Mouse (Mus musculus) stomach, embryonic 16.5 days (tissue): ENCODE measurements around the gene Spryd7. TPM values are rescaled to one million over a fixed set of nuclear protein-coding genes. Genes with fewer than 3 reads are reported as not detected.
A peak's percentile ranks its signal among the peaks of the same experiment; 100 is the strongest.
"Not testable (repeated sequence)": the region's sequence is repeated elsewhere in the genome, so short reads cannot be mapped to it uniquely, and the experiment has no call there.

ENCODE experiments used
- ATAC-seq: fragments of 200-750 bp; cut with Nextera tagmentation; 2 replicates; pipeline ENCODE4 v1.8.0; 2017; ENCODE audit warnings: moderate number of reproducible peaks, moderate TSS enrichment; ENCODE audit not compliant: insufficient read depth, low FRiP score
- H3K27ac ChIP-seq: fragments of 300-500 bp; sonication (generic); 2 replicates; pipeline ENCODE4 v1.5.1; 2014; ENCODE audit warnings: low read length
- H3K27me3 ChIP-seq: fragments of 300-500 bp; sonication (generic); 2 replicates; pipeline ENCODE4 v1.6.1; 2014; ENCODE audit warnings: low read length, control low read depth, mixed read lengths; ENCODE audit not compliant: control insufficient read depth, insufficient read depth
- H3K36me3 ChIP-seq: fragments of 300-500 bp; sonication (generic); 2 replicates; pipeline ENCODE4 v1.6.1; 2014; ENCODE audit warnings: low read length; ENCODE audit not compliant: control insufficient read depth, insufficient read depth
- H3K4me1 ChIP-seq: fragments of 300-500 bp; sonication (generic); 2 replicates; pipeline ENCODE4 v1.6.1; 2014; ENCODE audit warnings: low read length, control low read depth, mixed read lengths; ENCODE audit not compliant: control insufficient read depth, insufficient read depth
- H3K4me2 ChIP-seq: fragments of 300-500 bp; sonication (generic); 2 replicates; pipeline ENCODE4 v1.6.1; 2014; ENCODE audit warnings: low read depth, low read length, mixed read lengths
- H3K4me3 ChIP-seq: fragments of 300-500 bp; sonication (generic); replicated peaks from 2 replicates; pipeline ENCODE4 v1.5.1; 2014; ENCODE audit warnings: mild to moderate bottlenecking, low read length
- H3K9ac ChIP-seq: fragments of 300-500 bp; sonication (generic); 2 replicates; pipeline ENCODE4 v1.6.1; 2014; ENCODE audit warnings: low read length
- H3K9me3 ChIP-seq: fragments of 300-500 bp; sonication (generic); replicated peaks from 2 replicates; pipeline ENCODE4 v1.6.1; 2016; ENCODE audit warnings: low read length, control low read depth; ENCODE audit not compliant: control insufficient read depth
- WGBS: fragments of 180-500 bp; shearing (Covaris S2); extraction: QIAGEN DNeasy Blood & Tissue Kit; methylation state at CpG from one replicate; pipeline ENCODE4 v1.1.7; 2014; 5-methylcytosine and 5-hydroxymethylcytosine counted together
- polyA plus RNA-seq: library from polyadenylated mRNA; unstranded; fragments of >200 nt; fragmentation: Nextera tagmentation; extraction: Ambion mirVana; gene quantifications from 2 replicates; pipeline ENCODE4 v1.2.1, GENCODE M21; 2015

Gene Spryd7
- polyA plus RNA-seq, 1 experiment from 2014 or later: 22.6 TPM

DNA sequence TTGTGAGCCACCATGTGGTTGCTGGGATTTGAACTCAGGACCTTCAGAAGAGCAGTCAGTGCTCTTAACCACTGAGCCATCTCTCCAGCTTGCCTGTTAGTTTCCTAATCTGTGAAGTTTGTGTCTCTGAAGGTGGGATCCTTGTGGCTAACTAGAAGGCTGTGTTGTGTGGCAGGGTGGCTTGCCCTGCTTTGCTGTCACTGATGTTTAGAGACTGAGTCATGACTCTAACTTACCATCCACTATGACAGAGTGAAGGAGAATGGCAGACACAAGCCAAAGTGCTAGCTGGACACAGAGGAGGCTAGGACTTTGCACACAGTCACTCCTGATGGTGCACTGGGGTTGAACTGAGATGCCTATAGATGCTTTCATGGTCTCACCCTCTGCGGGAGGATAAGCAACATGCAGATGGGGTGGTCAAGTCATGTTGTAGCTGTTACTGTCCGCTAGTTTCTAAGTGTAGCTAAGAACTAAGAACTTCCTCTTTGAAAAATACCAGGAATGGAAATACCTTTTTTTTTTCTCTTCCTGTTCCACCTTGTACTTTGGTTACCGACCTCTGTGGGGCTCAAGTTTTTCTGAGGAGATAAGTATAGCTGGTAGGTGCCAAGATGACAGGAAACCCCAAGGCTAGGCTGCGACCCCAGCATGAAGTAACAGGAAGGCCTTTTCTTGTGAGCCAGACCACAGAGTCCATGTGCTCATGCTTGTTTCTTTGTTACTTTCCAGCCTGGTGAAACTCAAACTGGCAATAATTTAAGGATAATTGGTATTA is 32.8 kb upstream of the Spryd7 start:
- H3K27me3 ChIP-seq: no peaks in the 10 kb centered on the region
- no peaks in the 10 kb centered on the region for H3K4me1 ChIP-seq
- no peak overlapping the region for H3K9ac ChIP-seq
- H3K36me3 ChIP-seq: no peaks in the 10 kb centered on the region
- H3K27ac ChIP-seq: no peak overlapping the region
- WGBS: 77% methylated on average over 4 of the region's 4 CpGs
- ATAC-seq: no peak
- H3K4me2 ChIP-seq: no peak overlapping the region
- H3K4me3 ChIP-seq: no peak overlapping the region
- no peaks in the 10 kb centered on the region for H3K9me3 ChIP-seq

DNA sequence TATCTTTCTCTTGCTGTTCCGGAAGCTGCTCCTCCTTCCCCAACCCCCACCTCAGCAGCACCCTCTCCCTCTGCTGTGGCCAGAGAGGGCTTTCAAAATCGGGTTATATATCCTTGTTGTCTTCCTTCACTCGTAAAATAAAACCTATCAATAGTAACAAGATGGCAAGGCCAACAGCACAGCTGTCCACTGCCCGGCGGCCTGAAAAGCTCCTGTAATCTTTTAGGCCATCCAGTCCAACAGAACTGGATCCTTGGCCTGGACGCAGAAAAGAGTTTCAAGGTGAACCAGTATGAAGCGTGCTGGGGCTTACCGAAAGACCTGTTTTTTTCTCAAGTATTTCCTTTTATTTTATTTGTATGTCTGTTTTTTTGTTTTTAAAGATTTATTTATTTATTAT is 19.3 kb upstream of the Spryd7 start:
- Histone ChIP-seq H3K9ac (no peak overlapping the region), H3K4me3 (no peak overlapping the region), H3K36me3 (no peaks in the 10 kb centered on the region), H3K27me3 (no peaks in the 10 kb centered on the region), H3K27ac (no peak overlapping the region), H3K9me3 (no peaks in the 10 kb centered on the region), H3K4me1 (no peaks in the 10 kb centered on the region), H3K4me2 (no peak overlapping the region)
- no peak for ATAC-seq
- WGBS: 85% methylated on average over 8 of the region's 8 CpGs

DNA sequence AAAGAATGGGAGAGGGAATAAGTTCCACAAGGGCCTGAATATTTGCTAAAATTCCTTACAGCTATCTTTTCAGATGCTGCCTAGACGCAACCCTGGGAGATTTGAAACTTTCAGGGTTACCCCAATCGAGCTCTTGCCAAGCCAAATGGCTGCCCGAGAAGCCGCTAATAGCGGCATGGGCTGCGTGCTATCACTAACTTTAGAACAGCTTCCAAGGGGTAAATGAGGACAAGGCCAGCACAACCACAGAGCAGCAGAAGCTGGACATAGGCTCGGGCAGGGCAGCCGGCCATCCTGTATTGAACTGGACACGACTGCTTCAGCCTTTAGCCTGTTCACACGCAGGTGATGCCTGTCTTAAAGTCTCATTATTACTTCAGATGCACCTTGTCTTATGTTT is 18.4 kb upstream of the Spryd7 start:
- H3K4me2 ChIP-seq: no peak overlapping the region
- no peaks in the 10 kb centered on the region for H3K36me3 ChIP-seq
- no peak overlapping the region for H3K4me3 ChIP-seq
- no peaks in the 10 kb centered on the region for H3K27me3 ChIP-seq
- no peak overlapping the region for H3K9ac ChIP-seq
- H3K27ac ChIP-seq: no peak overlapping the region
- WGBS: 92% methylated on average over 10 of the region's 10 CpGs
- no peak for ATAC-seq
- no peaks in the 10 kb centered on the region for H3K9me3 ChIP-seq
- H3K4me1 ChIP-seq: no peaks in the 10 kb centered on the region

DNA sequence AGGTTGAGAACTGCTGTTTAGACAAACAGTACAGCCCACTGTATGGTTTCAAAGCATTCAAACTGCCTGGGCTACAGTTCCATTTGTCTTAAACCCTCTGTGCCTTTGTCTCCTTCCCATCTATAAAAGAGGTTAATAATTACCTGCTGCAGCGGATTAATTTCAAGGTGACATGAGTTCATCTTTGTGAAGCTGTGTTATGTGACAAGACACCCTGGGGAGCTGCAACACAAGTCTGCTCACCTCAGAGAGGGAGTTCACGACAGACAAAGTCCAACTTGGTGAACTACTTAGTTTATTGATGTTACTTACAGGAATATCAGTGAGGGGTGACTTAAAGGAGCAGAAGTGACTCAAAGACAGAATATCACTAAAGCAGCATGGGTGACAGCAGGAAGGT is 15.4 kb upstream of the Spryd7 start:
- no peak for ATAC-seq
- WGBS: 57% methylated on average over 2 of the region's 2 CpGs
- no peak overlapping the region for H3K4me2 ChIP-seq

DNA sequence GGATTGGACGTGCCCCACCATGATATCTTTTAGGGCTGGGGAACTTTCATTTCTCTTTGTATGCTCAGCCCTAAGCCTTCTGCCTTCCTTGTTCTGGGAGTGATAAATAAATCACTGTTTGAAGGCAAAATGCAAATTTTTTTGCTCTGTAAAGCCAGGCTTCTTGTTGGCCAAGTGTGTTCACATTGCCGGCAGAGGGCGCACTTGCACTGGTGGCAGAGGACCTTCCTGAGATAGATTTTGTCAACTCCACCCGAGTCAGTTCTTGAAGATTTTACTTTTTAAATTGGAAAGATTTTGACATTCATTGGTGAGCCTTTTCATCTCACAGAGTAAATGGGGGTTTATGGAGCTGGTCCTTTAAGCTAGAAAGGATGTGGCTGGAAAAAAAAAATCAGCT is 14.7 kb upstream of the Spryd7 start:
- Histone ChIP-seq H3K9ac (no peak overlapping the region), H3K4me3 (no peak overlapping the region), H3K27me3 (no peaks in the 10 kb centered on the region), H3K27ac (no peak overlapping the region), H3K36me3 (no peaks in the 10 kb centered on the region), H3K4me1 (no peaks in the 10 kb centered on the region), H3K4me2 (no peak overlapping the region), H3K9me3 (no peaks in the 10 kb centered on the region)
- no peak for ATAC-seq
- 11% methylated on average over 4 of the region's 4 CpGs for WGBS

More for the DNA sequence above, 15.4 kb upstream of the Spryd7 start:
- H3K36me3 ChIP-seq: no peaks in the 10 kb centered on the region
- H3K9ac ChIP-seq: no peak overlapping the region
- no peaks in the 10 kb centered on the region for H3K27me3 ChIP-seq
- no peaks in the 10 kb centered on the region for H3K9me3 ChIP-seq
- no peaks in the 10 kb centered on the region for H3K4me1 ChIP-seq
- H3K27ac ChIP-seq: no peak overlapping the region
- no peak overlapping the region for H3K4me3 ChIP-seq

DNA sequence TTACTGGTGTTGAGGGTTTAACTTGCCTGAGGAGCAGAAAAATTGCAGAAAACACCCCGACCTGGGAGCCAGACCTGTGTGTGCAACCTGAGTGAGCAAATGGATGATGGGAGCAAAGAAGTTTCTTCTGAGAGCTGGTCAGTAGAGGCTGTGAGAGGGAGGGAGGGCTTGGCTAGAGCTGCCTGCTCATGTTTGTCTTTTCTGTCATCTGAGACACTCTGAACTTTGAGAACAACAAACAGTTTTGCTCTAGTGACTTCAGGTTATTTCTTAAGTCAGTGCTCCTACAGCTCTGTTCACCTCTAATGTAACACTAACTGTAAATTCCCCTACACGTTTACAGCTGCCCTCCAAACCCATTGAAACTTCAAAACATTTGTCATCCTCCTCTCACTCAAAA is 12.7 kb upstream of the Spryd7 start:
- H3K27ac ChIP-seq: no peak overlapping the region
- no peak overlapping the region for H3K4me3 ChIP-seq
- H3K27me3 ChIP-seq: no peaks in the 10 kb centered on the region
- no peak overlapping the region for H3K4me2 ChIP-seq
- 45% methylated on average over 2 of the region's 2 CpGs for WGBS
- no peaks in the 10 kb centered on the region for H3K9me3 ChIP-seq
- H3K4me1 ChIP-seq: no peaks in the 10 kb centered on the region
- H3K36me3 ChIP-seq: no peaks in the 10 kb centered on the region
- no peak for ATAC-seq
- H3K9ac ChIP-seq: no peak overlapping the region

DNA sequence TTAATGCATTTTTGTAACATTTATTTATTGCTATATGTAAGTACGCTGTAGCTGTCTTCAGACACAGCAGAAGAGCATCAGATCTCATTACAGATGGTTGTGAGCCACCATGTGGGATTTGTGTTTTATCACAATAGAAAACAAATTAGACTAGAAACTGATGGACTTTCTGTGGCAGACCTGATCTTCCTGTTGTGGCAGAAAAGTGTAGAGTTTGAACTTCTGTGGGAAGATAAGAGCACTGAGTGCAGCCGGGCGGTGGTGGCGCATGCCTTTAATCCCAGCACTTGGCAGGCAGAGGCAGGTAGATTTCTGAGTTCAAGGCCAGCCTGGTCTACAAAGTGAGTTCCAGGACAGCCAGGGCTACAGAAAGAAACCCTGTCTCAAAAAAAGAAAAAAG is 9.5 kb upstream of the Spryd7 start:
- not testable (repeated sequence) for H3K27me3 ChIP-seq, H3K9ac ChIP-seq, H3K4me3 ChIP-seq, H3K4me2 ChIP-seq, H3K4me1 ChIP-seq, H3K9me3 ChIP-seq, H3K36me3 ChIP-seq, ATAC-seq, H3K27ac ChIP-seq
- WGBS: 88% methylated on average over 4 of the region's 4 CpGs

DNA sequence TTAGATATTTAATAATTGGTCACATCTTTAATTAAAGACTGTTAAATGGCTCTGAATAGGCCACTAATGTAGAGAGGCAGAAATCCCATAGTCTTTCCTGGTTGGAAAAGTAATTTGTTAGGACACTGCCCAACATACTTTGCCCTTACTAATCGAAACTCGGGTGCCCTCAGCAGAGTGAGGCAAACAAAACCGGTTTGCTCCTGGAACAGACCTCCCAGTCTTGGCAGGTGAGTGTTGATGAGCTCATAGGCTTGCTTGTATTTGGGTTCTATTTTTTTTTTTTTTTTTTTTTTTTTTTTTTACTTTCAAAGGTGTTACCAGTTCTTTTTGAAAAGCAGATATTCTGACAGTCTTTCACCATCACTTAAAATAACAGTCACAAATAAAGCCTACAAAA is 3.2 kb upstream of the Spryd7 start:
- 56% methylated on average over 3 of the region's 3 CpGs for WGBS
- H3K4me2 ChIP-seq: no peak overlapping the region
- no peaks in the 10 kb centered on the region for H3K36me3 ChIP-seq
- no peak for ATAC-seq
- H3K27me3 ChIP-seq: no peaks in the 10 kb centered on the region
- no peaks in the 10 kb centered on the region for H3K9me3 ChIP-seq
- H3K4me3 ChIP-seq: no peak overlapping the region
- H3K27ac ChIP-seq: no peak overlapping the region
- H3K4me1 ChIP-seq: 0 out of 2 replicates have a peak, but pooled peaks cover 3% of the 10 kb centered on the region
- H3K9ac ChIP-seq: no peak overlapping the region

DNA sequence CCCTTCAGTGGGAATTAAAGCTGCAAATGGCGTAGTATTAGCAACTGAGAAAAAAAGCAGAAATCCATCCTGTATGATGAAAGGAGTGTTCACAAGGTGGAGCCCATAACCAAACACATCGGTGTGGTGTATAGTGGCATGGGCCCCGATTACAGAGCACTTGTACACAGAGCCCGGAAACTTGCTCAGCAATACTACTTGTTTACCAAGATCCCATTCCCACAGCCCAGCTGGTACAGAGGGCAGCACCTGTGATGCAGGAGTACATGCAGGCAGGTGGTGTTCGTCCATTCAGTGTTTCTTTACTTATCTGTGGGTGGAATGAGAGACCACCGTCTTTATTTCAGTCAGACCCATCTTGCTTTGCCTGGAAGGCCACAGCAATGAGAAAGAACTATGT is 2.2 kb upstream of the Spryd7 start:
- Histone ChIP-seq H3K4me1 (0 out of 2 replicates have a peak, but pooled peaks cover 3% of the 10 kb centered on the region), H3K4me3 (no peak overlapping the region), H3K27me3 (no peaks in the 10 kb centered on the region), H3K36me3 (no peaks in the 10 kb centered on the region), H3K4me2 (no peak overlapping the region), H3K9me3 (no peaks in the 10 kb centered on the region), H3K27ac (peak overlapping the region; percentile 42), H3K9ac (no peak overlapping the region)
- WGBS: 66% methylated on average over 6 of the region's 6 CpGs
- no peak for ATAC-seq
